Mouse (Mus musculus) CD4-positive, CD25-positive, alpha-beta regulatory T cell (primary cell): ENCODE results near the gene Aco1. TPM values are rescaled to one million over a fixed set of nuclear protein-coding genes. Genes with fewer than 3 reads are reported as not detected.

Experiments
- polyA plus RNA-seq: library from polyadenylated mRNA; unstranded; fragments of 100-300 nt; shearing (Covaris generic); gene quantifications from one replicate; pipeline ENCODE4 v1.2.1, GENCODE M21; 2017

The Aco1 gene
- 30.7 TPM for polyA plus RNA-seq

DNA sequence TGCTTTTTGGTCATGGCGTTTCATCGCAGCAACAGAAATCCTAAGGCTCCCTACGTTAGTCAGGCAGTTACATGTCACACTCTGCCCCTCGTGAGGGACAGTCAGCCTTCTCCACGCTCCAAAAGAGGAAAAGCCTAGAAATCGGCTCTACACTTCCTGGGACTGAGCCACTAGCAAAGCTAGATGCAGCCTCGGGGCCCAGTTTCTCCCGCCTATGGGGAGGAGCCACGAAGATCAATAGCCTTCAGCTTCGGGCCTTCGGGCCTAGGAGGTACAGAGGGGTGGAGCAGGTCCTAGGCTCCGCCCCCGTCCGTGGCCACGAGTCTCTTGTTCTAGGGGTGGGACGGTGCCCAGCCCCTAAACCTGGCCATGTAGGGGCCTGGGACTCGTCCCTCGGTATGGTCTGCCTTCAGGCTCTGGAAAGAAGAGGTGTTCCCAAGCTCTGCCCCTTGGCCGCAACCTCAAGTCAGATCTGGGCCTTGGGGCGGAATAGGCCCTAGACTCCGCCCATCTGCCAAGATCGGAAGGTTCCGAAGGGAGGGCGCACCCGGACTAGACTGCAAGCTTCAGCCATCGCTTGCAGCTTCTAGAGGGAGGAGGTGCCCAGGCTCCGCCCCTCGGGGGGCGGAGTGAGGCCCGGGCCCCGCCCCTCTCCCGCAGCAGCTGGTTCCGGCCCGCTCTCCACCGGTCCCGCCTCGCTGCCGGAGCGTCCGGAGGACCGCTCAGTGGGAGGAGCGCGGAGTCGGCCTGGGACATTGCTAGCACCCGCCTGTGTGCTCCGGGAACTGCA, at the start of gene Aco1:
Aco1 (plus strand) TSS at position 339 of the 790 bp plus-strand sequence.

DNA sequence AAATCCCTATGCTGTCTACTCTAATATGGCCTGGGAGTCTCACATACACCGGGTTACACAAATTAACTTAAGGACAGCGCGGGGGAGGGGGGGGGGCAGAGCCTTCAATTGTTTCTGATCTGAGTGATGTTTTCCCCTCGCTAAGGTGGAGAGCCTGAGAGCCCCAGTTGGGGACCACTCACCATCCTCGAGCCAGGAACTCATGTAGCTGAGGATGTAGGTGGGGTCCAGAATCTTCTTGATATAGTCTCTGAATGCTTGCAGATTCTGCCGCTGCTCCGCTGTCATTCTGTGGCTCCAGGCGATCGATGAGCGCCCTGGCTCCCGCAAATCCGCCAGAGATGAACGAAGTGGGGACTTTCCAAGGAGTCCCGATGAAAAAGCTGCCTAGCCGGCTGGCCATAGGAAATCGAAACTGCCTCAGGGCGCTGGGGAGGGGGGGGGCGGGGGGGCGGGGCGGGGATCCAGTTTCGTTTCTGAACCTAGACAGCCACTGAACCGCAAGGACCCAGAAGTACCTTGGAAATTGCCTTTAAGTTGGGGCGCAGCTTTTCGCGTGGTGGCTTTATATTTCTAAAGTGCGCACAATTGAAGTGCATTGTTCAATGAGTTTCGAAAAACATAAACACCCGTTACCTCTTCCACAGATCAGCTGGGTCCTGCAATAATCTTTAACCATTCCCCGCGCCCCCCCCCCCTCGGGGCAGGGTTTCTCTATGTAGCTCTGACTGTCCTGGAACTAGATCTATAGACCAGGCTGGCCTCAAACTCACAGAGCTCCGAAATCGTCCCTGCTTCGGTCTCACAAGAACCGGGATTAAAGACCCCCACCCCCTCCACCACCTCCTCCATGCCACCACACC, 96.8 kb downstream of the Aco1 start, which contains the start of gene Ddx58:
Ddx58 (minus strand) TSS at position 420 of the 863 bp plus-strand sequence.

Other genes starting within 250 kb of the Aco1 start
- gene Ddx58, start 96.7 kb downstream of the Aco1 start, polyA plus RNA-seq, result 88.3 TPM
- gene Smim27, start 126.5 kb downstream of the Aco1 start, polyA plus RNA-seq, result 58.9 TPM
- 46.6 TPM for gene Topors, start 126.8 kb downstream of the Aco1 start, polyA plus RNA-seq
- gene Ndufb6, start 136.3 kb downstream of the Aco1 start, polyA plus RNA-seq, result 121 TPM